Mouse (Mus musculus) frontal cortex, adult (tissue): ENCODE results near the gene Irak2.
"Not testable (repeated sequence)": the region's sequence is repeated elsewhere in the genome, so short reads cannot be mapped to it uniquely, and the experiment has no call there.

ENCODE experiments used
- ATAC-seq: cut with Nextera tagmentation; 2 replicates; pipeline ENCODE4 v1.9.2; 2017; ENCODE audit warnings: mild to moderate bottlenecking, moderate library complexity, mixed read lengths; ENCODE audit not compliant: low TSS enrichment

Irak2 gene

GRCm38 (mm10) chr6:113696582-113697221 lies 58.4 kb downstream of the Irak2 start, which contains the start of gene Tatdn2:
Gene Tatdn2, plus strand, starts transcription at chr6:113697050.
- ATAC-seq = peak; percentile 98

GRCm38 (mm10) chr6:113697222-113698205 lies 59.2 kb downstream of the Irak2 start:
- ATAC-seq = peak; percentile 48; the same call in 1 of the 2 replicates

- ATAC-seq = no peak
Observed at GRCm38 (mm10) chr6:113712718-113713117, 74.5 kb downstream of the Irak2 start.

- not testable (repeated sequence) for ATAC-seq
Observed at GRCm38 (mm10) chr6:113713389-113713788, 75.1 kb downstream of the Irak2 start.

- ATAC-seq = 0 out of 2 replicates have a peak, but pooled peaks have one; percentile 42
Observed at GRCm38 (mm10) chr6:113714276-113714675, 76.0 kb downstream of the Irak2 start.

GRCm38 (mm10) chr6:113714797-113715196 lies 76.5 kb downstream of the Irak2 start:
- ATAC-seq = no peak

- no peak for ATAC-seq
Observed at GRCm38 (mm10) chr6:113717541-113717940, 79.3 kb downstream of the Irak2 start.

- ATAC-seq = no peak
Observed at GRCm38 (mm10) chr6:113719878-113720277, 81.6 kb downstream of the Irak2 start, which contains the start of gene Ghrl. Gene Ghrl, minus strand, starts transcription at chr6:113719880.

GRCm38 (mm10) chr6:113721061-113721460 lies 82.8 kb downstream of the Irak2 start:
- ATAC-seq = no peak

GRCm38 (mm10) chr6:113728181-113728580 lies 89.9 kb downstream of the Irak2 start:
- ATAC-seq = no peak

GRCm38 (mm10) chr6:113731296-113731695 lies 93.0 kb downstream of the Irak2 start:
- no peak for ATAC-seq

GRCm38 (mm10) chr6:113737318-113738046 lies 99.2 kb downstream of the Irak2 start:
- ATAC-seq = no peak

- ATAC-seq = peak; percentile 41
Observed at GRCm38 (mm10) chr6:113740236-113741217, 102.3 kb downstream of the Irak2 start, which contains the start of gene Sec13. Gene Sec13, minus strand, starts transcription at chr6:113740743.

GRCm38 (mm10) chr6:113741425-113741824 lies 103.2 kb downstream of the Irak2 start:
- ATAC-seq = no peak

- ATAC-seq = peak; percentile 33
Observed at GRCm38 (mm10) chr6:113742321-113742720, 104.1 kb downstream of the Irak2 start.

- ATAC-seq = peak; percentile 48
Observed at GRCm38 (mm10) chr6:113743111-113743510, 104.8 kb downstream of the Irak2 start.
